Mouse (Mus musculus): Measurements from ENCODE around the gene Rcsd1. TPM values are rescaled to one million over a fixed set of nuclear protein-coding genes. Genes with fewer than 3 reads are reported as not detected.

Gene Rcsd1
- polyA plus RNA-seq, 1 experiment from 2014 or later, result 19.6 TPM

DNA sequence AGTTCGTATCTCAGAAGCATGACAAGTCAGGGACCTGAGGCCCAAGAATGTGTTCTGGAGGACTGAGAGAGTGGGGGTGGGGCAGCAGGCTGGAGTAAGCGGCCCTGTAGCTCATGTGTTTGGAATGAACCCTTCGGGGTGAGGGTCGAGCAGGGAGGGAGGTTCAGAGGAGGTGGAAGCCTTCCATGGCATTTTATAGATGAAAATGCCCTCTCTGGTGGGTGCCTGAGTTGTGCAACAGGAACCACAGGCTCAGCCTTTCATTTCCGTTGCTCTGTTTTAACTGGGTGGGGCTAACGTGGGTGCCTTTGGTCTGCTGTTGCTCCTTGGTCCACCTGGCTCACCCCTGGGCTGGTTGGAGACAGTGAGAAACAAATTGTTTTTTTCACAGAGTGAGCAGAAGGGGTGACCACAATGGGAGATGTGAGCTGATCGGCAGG lies 9.2 kb downstream of the Rcsd1 start:
- 41% methylated on average over 7 of the region's 7 CpGs for WGBS
- H3K4me1 ChIP-seq, result peaks cover 30% of the 10 kb centered on the region
- 0 out of 2 replicates have a peak, but pooled peaks cover 3% of the 10 kb centered on the region for H3K27me3 ChIP-seq
- no peaks in the 10 kb centered on the region for H3K9me3 ChIP-seq
- no peaks in the 10 kb centered on the region for H3K36me3 ChIP-seq
- H3K4me2 ChIP-seq (replicated peaks), result no peak overlapping the region
- no peak overlapping the region for H3K27ac ChIP-seq
- no peak for ATAC-seq (ENCODE audit: insufficient number of reproducible peaks, insufficient read depth, low FRiP score, low TSS enrichment)
- no peak overlapping the region for H3K9ac ChIP-seq
- H3K4me3 ChIP-seq, result no peak overlapping the region

DNA sequence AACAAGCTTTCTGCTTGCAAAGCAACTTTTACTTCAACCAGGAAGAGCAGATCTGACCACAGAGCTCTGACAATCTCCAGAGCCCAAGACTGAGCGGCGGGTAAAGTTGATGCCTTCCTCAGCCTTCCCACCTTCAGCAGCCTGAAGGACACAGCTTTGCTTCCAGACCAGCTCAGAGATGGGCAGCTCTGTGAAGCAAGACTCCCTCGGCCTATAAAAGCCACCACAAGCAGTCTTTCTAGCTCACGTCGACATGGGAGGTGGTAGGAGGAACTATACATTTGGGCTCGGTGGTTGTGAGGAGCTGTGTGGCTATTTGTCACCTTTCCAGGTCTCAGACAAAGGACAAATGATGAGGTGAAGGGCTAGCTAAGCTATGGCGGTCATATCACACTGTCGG lies 11.9 kb downstream of the Rcsd1 start:
- no peak for ATAC-seq (ENCODE audit: insufficient number of reproducible peaks, insufficient read depth, low FRiP score, low TSS enrichment)
- H3K4me1 ChIP-seq, result peaks cover 38% of the 10 kb centered on the region

DNA sequence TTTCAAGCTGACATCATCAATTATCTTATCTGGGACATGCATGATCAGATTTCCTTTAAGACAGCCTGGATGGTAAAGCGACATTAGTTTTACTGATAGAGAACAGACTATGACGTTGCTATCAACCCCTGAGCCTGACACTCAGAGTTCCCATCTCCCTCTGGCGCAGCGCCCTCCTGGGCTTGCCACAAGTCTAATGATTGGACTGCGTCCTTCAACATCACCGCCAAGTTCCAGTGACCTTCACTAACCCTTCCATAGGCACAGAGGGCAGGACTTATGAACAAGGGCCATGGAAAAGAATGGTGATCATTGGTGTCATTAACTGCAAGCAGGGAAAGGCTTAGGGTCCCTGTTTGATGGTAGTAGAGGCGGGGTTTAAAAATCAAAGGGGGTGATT lies 12.7 kb downstream of the Rcsd1 start:
- H3K9ac ChIP-seq, result no peak overlapping the region
- no peak for ATAC-seq (ENCODE audit: insufficient number of reproducible peaks, insufficient read depth, low FRiP score, low TSS enrichment)
- no peaks in the 10 kb centered on the region for H3K9me3 ChIP-seq
- H3K4me2 ChIP-seq (replicated peaks), result no peak overlapping the region
- no peaks in the 10 kb centered on the region for H3K27me3 ChIP-seq
- H3K36me3 ChIP-seq, result no peaks in the 10 kb centered on the region
- no peak overlapping the region for H3K27ac ChIP-seq
- no peak overlapping the region for H3K4me3 ChIP-seq
- peaks cover 34% of the 10 kb centered on the region for H3K4me1 ChIP-seq
- 81% methylated on average over 7 of the region's 7 CpGs for WGBS

More for the DNA sequence above, 11.9 kb downstream of the Rcsd1 start:
- Histone ChIP-seq H3K9ac (no peak overlapping the region), H3K4me2 (replicated peaks) (no peak overlapping the region), H3K27ac (no peak overlapping the region), H3K27me3 (no peaks in the 10 kb centered on the region), H3K9me3 (no peaks in the 10 kb centered on the region), H3K36me3 (no peaks in the 10 kb centered on the region), H3K4me3 (no peak overlapping the region)
- 84% methylated on average over 8 of the region's 8 CpGs for WGBS

DNA sequence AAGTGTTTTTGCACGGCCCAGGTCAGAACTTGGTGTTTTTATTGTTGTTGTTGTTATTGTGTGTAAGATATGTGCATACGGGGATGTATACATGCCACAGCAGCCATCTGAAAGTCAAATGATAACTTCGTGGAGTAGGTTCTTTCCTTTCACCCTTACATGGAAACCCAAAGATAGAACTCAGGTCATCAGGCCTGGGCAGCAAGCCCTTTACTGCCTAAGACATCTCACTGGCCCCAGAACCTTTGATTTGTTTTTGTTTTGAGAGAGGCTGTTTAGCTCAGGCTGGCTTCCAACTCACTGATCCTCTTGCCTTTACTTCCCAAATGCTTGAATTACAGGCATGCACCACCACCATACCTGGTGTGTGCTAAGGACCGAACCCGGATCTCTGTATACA lies 13.5 kb downstream of the Rcsd1 start:
- no peak for ATAC-seq (ENCODE audit: insufficient number of reproducible peaks, insufficient read depth, low FRiP score, low TSS enrichment)
- Histone ChIP-seq H3K9me3 (no peaks in the 10 kb centered on the region), H3K4me1 (peaks cover 34% of the 10 kb centered on the region), H3K9ac (no peak overlapping the region), H3K36me3 (no peaks in the 10 kb centered on the region), H3K27me3 (no peaks in the 10 kb centered on the region), H3K4me3 (no peak overlapping the region), H3K27ac (no peak overlapping the region), H3K4me2 (replicated peaks) (no peak overlapping the region)
- 87% methylated on average over 5 of the region's 5 CpGs for WGBS

DNA sequence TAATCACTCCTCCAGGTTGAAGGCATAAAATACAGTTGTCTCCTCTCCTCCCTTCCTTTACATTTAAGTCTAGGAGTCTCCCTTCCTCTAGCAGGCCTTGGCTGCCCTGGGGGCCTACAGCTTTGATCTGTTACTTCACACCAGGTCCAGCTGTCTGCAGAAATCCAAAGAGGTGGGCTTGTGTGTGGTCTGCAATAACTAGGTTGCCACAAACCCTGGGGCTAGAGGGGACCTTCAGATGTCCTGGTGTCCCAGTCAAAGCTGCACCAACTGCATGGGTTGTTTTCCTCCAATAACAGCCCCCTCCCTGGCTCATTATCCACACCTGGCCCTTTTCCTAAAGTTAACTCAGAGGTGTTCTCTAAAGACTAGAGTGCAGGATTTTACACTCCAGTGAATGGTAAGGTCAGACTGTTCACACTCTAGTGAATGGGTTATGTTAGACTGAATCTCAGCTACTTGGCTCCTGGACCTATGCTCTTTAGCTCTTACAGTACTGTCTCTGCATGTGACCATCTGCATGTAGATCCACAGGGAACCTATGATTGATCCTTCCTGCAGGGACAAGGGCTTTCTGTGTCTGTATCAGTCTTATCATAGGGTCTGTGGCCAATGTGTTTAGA lies 14.1 kb downstream of the Rcsd1 start:
- Histone ChIP-seq H3K9me3 (no peaks in the 10 kb centered on the region), H3K27ac (no peak overlapping the region), H3K4me3 (no peak overlapping the region), H3K36me3 (no peaks in the 10 kb centered on the region), H3K4me2 (replicated peaks) (no peak overlapping the region), H3K4me1 (peaks cover 37% of the 10 kb centered on the region), H3K27me3 (no peaks in the 10 kb centered on the region), H3K9ac (no peak overlapping the region)
- no peak for ATAC-seq (ENCODE audit: insufficient number of reproducible peaks, insufficient read depth, low FRiP score, low TSS enrichment)

DNA sequence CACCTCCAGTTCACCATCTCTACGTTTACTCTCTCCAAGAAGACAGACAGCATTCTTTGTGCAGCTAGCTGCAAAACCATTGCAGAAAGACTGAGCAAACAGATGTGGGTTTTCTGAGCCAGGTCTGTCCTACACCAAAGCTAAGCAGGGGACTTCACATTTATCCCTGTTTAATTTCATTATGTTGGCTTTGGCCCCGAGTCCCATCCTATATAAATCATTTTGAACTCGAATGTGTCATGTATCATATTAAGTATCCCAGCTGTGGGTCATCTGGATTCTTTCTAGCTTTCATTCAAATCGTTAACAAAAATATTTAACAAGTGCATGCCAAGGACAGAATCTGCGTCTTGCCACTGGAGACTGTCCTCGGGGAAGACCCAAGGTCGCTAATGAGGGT lies 15.7 kb downstream of the Rcsd1 start:
- peak overlapping the region; percentile 4; the same call in 1 of the 2 replicates for H3K27ac ChIP-seq
- H3K27me3 ChIP-seq, result no peaks in the 10 kb centered on the region
- no peak for ATAC-seq (ENCODE audit: insufficient number of reproducible peaks, insufficient read depth, low FRiP score, low TSS enrichment)
- WGBS, result 45% methylated on average over 7 of the region's 7 CpGs
- peaks cover 32% of the 10 kb centered on the region for H3K4me1 ChIP-seq
- H3K9me3 ChIP-seq, result no peaks in the 10 kb centered on the region
- no peaks in the 10 kb centered on the region for H3K36me3 ChIP-seq
- no peak overlapping the region for H3K4me2 ChIP-seq (replicated peaks)
- H3K4me3 ChIP-seq, result no peak overlapping the region
- no peak overlapping the region for H3K9ac ChIP-seq

GRCm38 (mm10) chr1:165691516-165691915 lies 18.0 kb downstream of the Rcsd1 start:
- Histone ChIP-seq H3K9ac (no peak overlapping the region), H3K9me3 (no peaks in the 10 kb centered on the region), H3K4me1 (peaks cover 32% of the 10 kb centered on the region), H3K36me3 (no peaks in the 10 kb centered on the region), H3K27me3 (no peaks in the 10 kb centered on the region), H3K27ac (no peak overlapping the region), H3K4me3 (no peak overlapping the region), H3K4me2 (replicated peaks) (no peak overlapping the region)
- WGBS, result 29% methylated on average over 3 of the region's 3 CpGs
- no peak for ATAC-seq (ENCODE audit: insufficient number of reproducible peaks, insufficient read depth, low FRiP score, low TSS enrichment)

DNA sequence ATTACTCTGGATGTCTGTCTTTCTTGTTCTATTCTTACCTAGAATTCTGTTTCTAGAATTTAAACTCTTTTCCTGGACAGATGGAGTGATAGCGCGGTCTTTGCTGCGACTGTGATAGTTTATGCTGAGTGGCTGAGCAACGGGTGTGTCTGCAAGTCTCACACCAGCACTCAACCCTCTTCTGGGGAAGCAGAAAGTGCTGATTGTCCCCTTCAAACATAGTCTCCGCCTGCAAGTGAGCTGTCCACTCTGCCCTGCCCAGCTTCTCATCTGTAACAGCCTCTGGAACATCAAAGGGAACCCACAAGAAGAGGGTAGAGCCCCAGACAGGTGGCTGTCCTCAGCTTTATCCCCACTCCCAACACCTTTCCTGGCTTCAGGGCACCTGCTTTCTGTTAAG lies 19.7 kb downstream of the Rcsd1 start:
- Histone ChIP-seq H3K27me3 (no peaks in the 10 kb centered on the region), H3K4me3 (no peak overlapping the region), H3K36me3 (no peaks in the 10 kb centered on the region), H3K9ac (no peak overlapping the region), H3K27ac (no peak overlapping the region), H3K4me2 (replicated peaks) (no peak overlapping the region), H3K4me1 (peaks cover 33% of the 10 kb centered on the region), H3K9me3 (no peaks in the 10 kb centered on the region)
- WGBS, result 86% methylated on average over 5 of the region's 5 CpGs
- no peak for ATAC-seq (ENCODE audit: insufficient number of reproducible peaks, insufficient read depth, low FRiP score, low TSS enrichment)

DNA sequence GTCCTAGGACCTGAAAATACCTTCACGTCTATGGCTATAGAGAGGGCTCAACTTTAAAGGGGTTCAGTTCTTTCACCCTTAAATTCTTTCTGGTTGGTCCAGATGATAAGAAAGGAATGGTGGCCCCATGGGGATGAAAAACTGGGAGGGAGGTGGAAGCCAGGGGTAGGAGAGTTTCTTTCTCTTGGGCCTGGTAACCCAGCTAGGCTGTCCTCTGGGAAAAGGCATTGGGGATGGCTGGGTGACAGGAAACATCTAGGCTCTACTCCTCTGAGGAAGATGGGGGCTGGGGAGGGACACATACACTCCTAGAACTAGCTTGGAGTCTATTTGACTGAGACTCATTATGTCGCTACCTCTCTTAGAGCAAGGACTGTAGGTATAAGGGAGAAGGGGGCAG lies 21.7 kb downstream of the Rcsd1 start:
- no peaks in the 10 kb centered on the region for H3K36me3 ChIP-seq
- 83% methylated on average over 2 of the region's 2 CpGs for WGBS
- no peak for ATAC-seq (ENCODE audit: insufficient number of reproducible peaks, insufficient read depth, low FRiP score, low TSS enrichment)

GRCm38 (mm10) chr1:165686963-165687362 lies 22.6 kb downstream of the Rcsd1 start:
- no peak for ATAC-seq (ENCODE audit: insufficient number of reproducible peaks, insufficient read depth, low FRiP score, low TSS enrichment)
- WGBS, result 69% methylated on average over 8 of the region's 8 CpGs
- H3K27me3 ChIP-seq, result no peaks in the 10 kb centered on the region
- H3K27ac ChIP-seq, result 0 out of 2 replicates have a peak overlapping the region, but pooled peaks have one; percentile 42
- no peaks in the 10 kb centered on the region for H3K9me3 ChIP-seq
- H3K4me1 ChIP-seq, result peaks cover 19% of the 10 kb centered on the region
- no peak overlapping the region for H3K4me3 ChIP-seq
- H3K4me2 ChIP-seq (replicated peaks), result no peak overlapping the region
- H3K36me3 ChIP-seq, result no peaks in the 10 kb centered on the region
- H3K9ac ChIP-seq, result no peak overlapping the region

More for the DNA sequence above, 21.7 kb downstream of the Rcsd1 start:
- Histone ChIP-seq H3K27me3 (no peaks in the 10 kb centered on the region), H3K4me2 (replicated peaks) (no peak overlapping the region), H3K4me3 (no peak overlapping the region), H3K9ac (no peak overlapping the region), H3K4me1 (peaks cover 25% of the 10 kb centered on the region), H3K27ac (no peak overlapping the region), H3K9me3 (no peaks in the 10 kb centered on the region)

DNA sequence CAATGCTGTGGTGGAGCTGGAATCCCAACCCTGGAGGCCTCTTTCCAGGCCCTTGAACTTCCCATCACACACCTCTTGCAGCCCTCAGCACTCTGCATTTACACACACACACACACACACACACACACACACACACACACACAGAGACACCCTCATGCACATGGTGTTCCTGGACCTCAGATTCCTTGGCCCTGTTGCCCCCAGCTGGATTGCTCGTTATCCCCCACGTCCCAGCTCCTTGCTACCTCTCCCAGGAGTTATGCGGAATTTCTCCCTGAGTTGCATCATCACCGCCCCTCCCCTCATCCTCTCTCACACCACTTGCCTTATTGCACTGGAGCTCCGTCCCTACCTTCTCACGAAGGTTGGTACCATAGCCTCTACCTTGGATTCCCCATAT lies 23.2 kb downstream of the Rcsd1 start:
- 49% methylated on average over 6 of the region's 6 CpGs for WGBS
- Histone ChIP-seq H3K4me2 (replicated peaks) (no peak overlapping the region), H3K9ac (no peak overlapping the region), H3K27me3 (no peaks in the 10 kb centered on the region), H3K4me1 (peaks cover 14% of the 10 kb centered on the region), H3K9me3 (no peaks in the 10 kb centered on the region), H3K36me3 (no peaks in the 10 kb centered on the region), H3K27ac (no peak overlapping the region), H3K4me3 (no peak overlapping the region)
- ATAC-seq (ENCODE audit: insufficient number of reproducible peaks, insufficient read depth, low FRiP score, low TSS enrichment), result no peak

DNA sequence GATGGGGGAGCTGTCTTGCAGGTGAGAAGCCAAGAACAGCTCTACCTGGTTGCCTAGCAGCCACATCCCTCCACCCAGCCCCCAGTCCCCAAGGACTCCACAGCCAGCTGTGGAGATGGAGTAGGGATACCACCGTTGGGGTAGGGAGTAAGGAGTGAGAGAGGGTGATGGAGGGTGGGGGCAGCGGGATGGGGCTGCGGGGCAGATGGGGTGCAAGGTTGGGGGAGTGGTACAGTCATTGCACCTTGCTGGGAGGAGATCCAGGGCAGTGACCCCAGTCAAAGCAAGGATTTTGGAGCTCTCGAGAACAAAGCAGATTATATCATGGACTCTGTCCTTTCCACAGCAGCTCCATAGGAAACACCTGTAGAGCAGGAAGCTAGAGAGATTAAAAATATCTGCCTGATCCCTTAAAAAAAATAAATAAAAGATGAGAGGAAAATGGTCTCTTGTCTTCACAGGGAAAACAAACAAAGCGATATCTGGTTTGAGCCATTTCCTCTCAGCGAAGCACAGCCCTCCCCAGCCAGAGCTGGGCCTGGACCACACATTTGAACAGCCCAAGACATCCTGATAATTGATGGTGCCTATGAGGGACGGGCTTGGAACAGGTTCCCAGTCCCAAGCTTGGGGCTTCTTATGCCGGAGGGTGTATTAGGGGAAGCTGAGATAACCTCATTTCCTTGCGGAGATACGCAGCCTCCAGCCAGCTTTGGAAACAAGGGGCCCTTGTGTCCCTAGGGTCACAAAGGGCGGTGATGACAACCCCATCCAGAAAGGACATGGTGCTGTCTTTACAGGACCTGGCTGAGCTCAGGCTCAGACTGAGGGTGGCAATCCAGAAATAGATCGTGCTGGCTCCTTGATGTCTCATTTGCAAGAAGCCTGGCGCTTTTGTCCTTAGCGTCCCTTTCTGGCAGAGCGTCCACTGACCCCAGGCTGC lies 25.0 kb downstream of the Rcsd1 start:
- Histone ChIP-seq H3K4me1 (peaks cover 20% of the 10 kb centered on the region; the same call in 1 of the 2 replicates), H3K9ac (no peak overlapping the region)
- WGBS, result 25% methylated on average over 15 of the region's 15 CpGs

More for the DNA sequence above, 25.0 kb downstream of the Rcsd1 start:
- H3K4me3 ChIP-seq, result no peak overlapping the region
- H3K27me3 ChIP-seq, result no peaks in the 10 kb centered on the region
- no peaks in the 10 kb centered on the region for H3K36me3 ChIP-seq
- H3K9me3 ChIP-seq, result no peaks in the 10 kb centered on the region
- H3K27ac ChIP-seq, result no peak overlapping the region
- no peak for ATAC-seq (ENCODE audit: insufficient number of reproducible peaks, insufficient read depth, low FRiP score, low TSS enrichment)
- H3K4me2 ChIP-seq (replicated peaks), result no peak overlapping the region

Measured in embryonic facial prominence, embryonic 12.5 days (tissue).